Mouse (Mus musculus): ENCODE data around the gene Olfr441. TPM values are rescaled to one million over a fixed set of nuclear protein-coding genes. Genes with fewer than 3 reads are reported as not detected.

The Olfr441 gene
- polyA plus RNA-seq, 2 experiments: not detected

DNA sequence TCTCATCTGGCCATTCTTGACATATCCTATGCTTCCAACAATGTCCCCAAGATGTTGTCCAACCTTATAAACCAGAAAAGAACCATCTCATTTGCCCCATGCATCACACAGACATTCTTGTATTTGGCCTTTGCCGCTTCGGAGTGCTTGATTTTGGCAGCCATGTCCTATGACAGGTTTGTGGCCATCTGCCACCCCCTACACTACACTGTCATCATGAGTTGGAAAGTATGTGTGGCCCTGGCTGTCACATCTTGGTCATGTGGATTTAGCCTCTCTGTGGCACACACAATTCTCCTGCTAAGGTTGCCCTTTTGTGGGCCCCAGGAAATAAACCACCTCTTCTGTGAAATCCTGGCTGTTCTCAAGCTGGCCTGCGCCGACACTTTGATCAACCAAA lies 61.1 kb downstream of the Olfr441 start:
- Histone ChIP-seq H3K27ac (no peak overlapping the region), H3K9ac (replicated peaks) (no peak overlapping the region), H3K4me1 (replicated peaks; ENCODE audit: control insufficient read depth in 2 of 2, insufficient read depth in 2 of 2, low read length in 1 of 2) (no peaks in the 10 kb centered on the region), H3K4me2 (ENCODE audit: low read depth) (no peak overlapping the region), H3K9me3 (ENCODE audit: control insufficient read depth, low read length) (no peaks in the 10 kb centered on the region), H3K36me3 (replicated peaks; ENCODE audit: control insufficient read depth, insufficient read depth, low read depth) (no peaks in the 10 kb centered on the region), H3K4me3 (ENCODE audit: insufficient read depth in 1 of 2, low read depth in 2 of 2, low read length in 2 of 2) (no peak overlapping the region), H3K27me3 (ENCODE audit: control insufficient read depth, insufficient read depth, low read length) (no peaks in the 10 kb centered on the region)
- TF ChIP-seq CTCF (IDR thresholded peaks at IDR 0.05; ENCODE audit: low read depth) (no peak), EP300 (IDR thresholded peaks at IDR 0.05; ENCODE audit: low read depth) (no peak)
- DNase-seq (ENCODE audit: low read depth in 3 of 3, low spot score in 3 of 3) (no peak), ATAC-seq (ENCODE audit: insufficient read depth) (no peak)
- 58% methylated on average over 4 of the region's 4 CpGs for WGBS (ENCODE audit: insufficient replicate concordance)

Other genes starting within 250 kb of the Olfr441 start
- not detected in 2 replicates for gene Olfr448, start 215.9 kb upstream of the Olfr441 start, polyA plus RNA-seq (2012; rRNA removed)
- gene Olfr448, start 215.9 kb upstream of the Olfr441 start, polyA plus RNA-seq (2014; fragmentation: Nextera tagmentation; extraction: Ambion mirVana): not detected in 2 replicates
- gene Olfr447, start 197.5 kb upstream of the Olfr441 start, polyA plus RNA-seq (2012; rRNA removed): not detected in 2 replicates
- gene Olfr447, start 197.5 kb upstream of the Olfr441 start, polyA plus RNA-seq (2014; fragmentation: Nextera tagmentation; extraction: Ambion mirVana): not detected in 2 replicates
- not detected in 2 replicates for gene Olfr446, start 185.0 kb upstream of the Olfr441 start, polyA plus RNA-seq (2012; rRNA removed)
- not detected in 2 replicates for gene Olfr446, start 185.0 kb upstream of the Olfr441 start, polyA plus RNA-seq (2014; fragmentation: Nextera tagmentation; extraction: Ambion mirVana)
- gene Olfr444, start 157.3 kb upstream of the Olfr441 start, polyA plus RNA-seq (2012; rRNA removed): not detected in 2 replicates
- gene Olfr444, start 157.3 kb upstream of the Olfr441 start, polyA plus RNA-seq (2014; fragmentation: Nextera tagmentation; extraction: Ambion mirVana): not detected in 2 replicates
- not detected in 2 replicates for gene Olfr237-ps1, start 40.2 kb downstream of the Olfr441 start, polyA plus RNA-seq (2012; rRNA removed)
- gene Olfr237-ps1, start 40.2 kb downstream of the Olfr441 start, polyA plus RNA-seq (2014; fragmentation: Nextera tagmentation; extraction: Ambion mirVana): not detected in 2 replicates
- gene Olfr437, start 56.9 kb downstream of the Olfr441 start, polyA plus RNA-seq (2012; rRNA removed): not detected in 2 replicates
- not detected in 2 replicates for gene Olfr437, start 56.9 kb downstream of the Olfr441 start, polyA plus RNA-seq (2014; fragmentation: Nextera tagmentation; extraction: Ambion mirVana)
- not detected in 2 replicates for gene Olfr13, start 65.8 kb downstream of the Olfr441 start, polyA plus RNA-seq (2012; rRNA removed)
- not detected in 2 replicates for gene Olfr13, start 65.8 kb downstream of the Olfr441 start, polyA plus RNA-seq (2014; fragmentation: Nextera tagmentation; extraction: Ambion mirVana)
- gene Olfr435, start 90.8 kb downstream of the Olfr441 start, polyA plus RNA-seq (2012; rRNA removed): not detected in 2 replicates
- not detected in 2 replicates for gene Olfr435, start 90.8 kb downstream of the Olfr441 start, polyA plus RNA-seq (2014; fragmentation: Nextera tagmentation; extraction: Ambion mirVana)
- gene Olfr434, start 106.7 kb downstream of the Olfr441 start, polyA plus RNA-seq (2012; rRNA removed): not detected in 2 replicates
- not detected in 2 replicates for gene Olfr434, start 106.7 kb downstream of the Olfr441 start, polyA plus RNA-seq (2014; fragmentation: Nextera tagmentation; extraction: Ambion mirVana)
- gene Olfr47, start 125.2 kb downstream of the Olfr441 start, polyA plus RNA-seq (2012; rRNA removed): not detected in 2 replicates
- gene Olfr47, start 125.2 kb downstream of the Olfr441 start, polyA plus RNA-seq (2014; fragmentation: Nextera tagmentation; extraction: Ambion mirVana): not detected in 2 replicates
- gene Arhgef5, start 159.2 kb downstream of the Olfr441 start, polyA plus RNA-seq (2012; rRNA removed): 2.3 TPM in 2 replicates
- gene Arhgef5, start 159.2 kb downstream of the Olfr441 start, polyA plus RNA-seq (2014; fragmentation: Nextera tagmentation; extraction: Ambion mirVana): 1.3 TPM in 2 replicates
- 0.03 TPM in 1 of 2 replicates, not detected in the other for gene Nobox, start 203.2 kb downstream of the Olfr441 start, polyA plus RNA-seq (2012; rRNA removed)
- not detected in 2 replicates for gene Nobox, start 203.2 kb downstream of the Olfr441 start, polyA plus RNA-seq (2014; fragmentation: Nextera tagmentation; extraction: Ambion mirVana)

Measured in liver, embryonic 14.5 days (tissue).